Mouse (Mus musculus) right cerebral cortex, adult 2 months (tissue): ENCODE data around the gene Lhb.
A peak's percentile ranks its signal among the peaks of the same experiment; 100 is the strongest.
"Not testable (repeated sequence)": the region's sequence is repeated elsewhere in the genome, so short reads cannot be mapped to it uniquely, and the experiment has no call there.

Source experiments
- DNase-seq, 2 experiments: peaks; one replicate each; pipeline ENCODE4 v3.0.0; 2021 to 2022; ENCODE audit warnings: low spot score in 2 of 2

Gene Lhb

DNA sequence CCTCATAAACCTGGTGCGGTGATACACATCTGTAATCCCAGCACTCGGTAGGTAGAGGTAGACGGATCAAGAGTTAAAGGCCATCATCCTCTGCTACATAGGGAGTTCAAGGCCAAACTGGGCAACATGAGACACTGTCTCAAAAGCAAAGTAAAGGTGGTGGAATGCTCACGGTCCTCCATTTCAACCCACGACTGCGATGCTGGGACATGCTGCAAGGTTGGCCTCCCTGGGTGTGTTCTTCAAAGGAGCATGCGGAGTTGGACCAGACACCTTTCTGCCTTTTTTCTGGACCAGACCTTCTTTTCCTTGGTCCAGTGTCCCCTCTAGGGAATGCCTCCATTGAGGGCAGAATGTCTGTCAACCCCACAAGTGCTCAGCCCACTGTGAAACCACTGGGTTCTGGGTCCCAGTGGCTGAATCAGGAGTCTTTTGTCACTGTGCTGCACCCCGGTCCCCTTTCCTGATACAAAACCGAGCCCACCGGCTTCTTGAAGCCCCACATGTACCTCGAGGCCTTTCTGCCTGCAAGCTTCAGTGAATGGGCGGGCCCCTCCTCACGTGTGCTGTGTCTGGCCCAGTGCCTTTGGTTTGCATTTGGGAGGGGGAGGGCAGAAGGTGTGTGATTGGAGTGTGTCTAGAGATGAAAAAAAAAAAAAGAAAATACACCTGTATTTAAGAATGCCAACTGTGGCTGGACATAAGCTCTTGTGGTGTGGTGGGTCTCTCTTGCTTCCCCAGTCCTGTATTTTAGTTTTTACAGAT is 35.5 kb downstream of the Lhb start:
- no peak for DNase-seq

DNA sequence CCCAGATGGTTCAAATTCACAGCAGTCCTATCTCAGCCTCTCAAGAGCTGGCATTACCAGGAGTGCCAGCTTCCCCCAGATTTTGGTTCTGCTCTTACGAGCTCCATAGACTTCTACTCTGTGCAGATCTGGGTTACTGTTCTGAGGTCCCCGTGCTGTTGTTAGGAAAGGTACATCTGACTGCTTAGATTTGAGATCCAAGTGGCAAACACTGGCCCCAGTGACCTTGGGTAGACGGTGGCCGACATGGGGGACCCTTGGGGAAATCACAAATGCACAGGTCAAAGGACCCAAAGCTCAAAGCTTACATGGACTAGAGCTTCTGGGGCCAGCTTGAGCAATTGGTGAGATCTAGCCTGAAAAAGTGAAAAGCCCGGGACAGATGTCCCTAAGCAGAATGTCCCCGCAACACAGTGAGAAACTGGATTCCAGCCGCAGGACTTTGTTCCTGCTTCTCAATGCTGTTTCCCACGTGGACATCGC is 36.1 kb downstream of the Lhb start:
- no peak for DNase-seq

DNA sequence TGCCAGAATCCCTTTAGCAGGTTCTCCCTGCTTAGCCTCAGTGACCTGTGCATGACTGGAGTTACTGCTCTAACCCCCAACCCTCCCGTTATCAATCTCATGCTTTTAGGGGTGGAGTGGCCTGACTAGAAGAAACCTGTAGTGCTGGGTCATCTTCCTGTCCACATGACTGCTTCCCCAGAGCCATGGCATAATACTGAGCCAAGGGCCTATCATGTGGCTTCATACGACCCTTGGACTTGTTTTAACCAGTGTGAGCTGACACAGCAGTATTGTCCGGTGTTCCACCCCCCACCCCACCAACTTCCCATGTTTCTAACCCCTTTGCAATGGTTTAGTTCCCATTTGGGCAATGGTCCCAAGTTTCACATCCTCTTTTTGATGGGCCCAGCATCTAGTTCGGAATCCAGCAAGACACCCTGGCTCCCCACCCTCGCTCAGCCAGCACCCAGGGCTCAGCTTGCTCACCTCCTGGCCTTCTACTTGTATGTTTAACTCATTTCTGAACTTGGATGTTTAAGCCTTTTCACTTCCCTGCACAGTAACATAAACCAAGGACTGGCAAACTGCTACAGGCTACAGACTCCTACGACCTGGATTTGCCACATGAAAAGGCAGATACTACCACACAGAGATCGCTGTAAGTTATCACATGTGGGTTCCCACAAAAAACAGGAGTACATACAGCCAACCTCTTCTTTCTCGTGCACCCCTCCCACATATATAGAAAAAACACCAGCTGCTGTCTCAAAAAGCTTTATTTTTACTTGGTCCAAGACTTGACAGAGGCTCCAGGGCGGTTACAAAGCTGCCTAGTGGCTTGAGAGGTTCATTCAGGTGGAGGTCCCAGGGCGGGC is 36.8 kb downstream of the Lhb start:
- no peak for DNase-seq

DNA sequence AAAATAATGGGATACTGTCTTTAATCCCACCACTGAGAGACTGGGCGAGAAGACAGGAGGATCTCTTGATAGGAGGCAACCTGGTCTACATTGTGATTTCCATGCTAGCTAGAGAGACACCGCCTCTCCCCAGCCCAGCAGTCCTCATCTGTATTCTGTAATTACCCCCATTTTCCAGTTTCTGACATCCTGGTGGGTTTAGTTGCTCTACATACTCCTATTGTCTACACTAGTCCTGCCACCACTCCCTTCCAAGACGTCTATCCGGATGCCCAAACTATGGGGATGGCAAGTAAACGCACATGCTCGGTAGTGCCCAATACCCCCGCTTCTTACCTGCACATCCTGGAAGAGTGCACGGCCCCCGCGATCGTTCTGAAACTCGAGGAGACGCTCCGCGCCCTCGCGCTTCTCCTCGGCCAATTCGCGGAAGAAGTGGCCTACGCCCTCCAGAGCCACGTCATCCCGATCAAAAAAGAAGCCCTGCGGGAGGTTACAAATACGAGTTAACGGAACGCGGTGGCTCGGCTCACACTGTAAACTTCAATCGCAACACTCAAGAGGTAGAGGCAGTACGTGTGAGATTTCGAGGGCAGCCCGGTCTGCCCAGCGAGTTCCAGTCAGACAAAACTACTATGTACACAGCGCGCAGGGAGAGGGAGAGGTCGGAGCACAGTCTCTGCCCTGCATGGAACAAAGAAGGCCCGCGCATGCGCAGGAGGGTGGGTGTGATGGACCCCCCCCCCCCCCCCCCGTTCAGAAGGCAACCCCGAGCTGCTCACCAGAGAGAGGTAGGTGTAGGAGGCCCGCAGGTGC is 38.3 kb downstream of the Lhb start:
- peak; percentile 66 to 75 for DNase-seq

DNA sequence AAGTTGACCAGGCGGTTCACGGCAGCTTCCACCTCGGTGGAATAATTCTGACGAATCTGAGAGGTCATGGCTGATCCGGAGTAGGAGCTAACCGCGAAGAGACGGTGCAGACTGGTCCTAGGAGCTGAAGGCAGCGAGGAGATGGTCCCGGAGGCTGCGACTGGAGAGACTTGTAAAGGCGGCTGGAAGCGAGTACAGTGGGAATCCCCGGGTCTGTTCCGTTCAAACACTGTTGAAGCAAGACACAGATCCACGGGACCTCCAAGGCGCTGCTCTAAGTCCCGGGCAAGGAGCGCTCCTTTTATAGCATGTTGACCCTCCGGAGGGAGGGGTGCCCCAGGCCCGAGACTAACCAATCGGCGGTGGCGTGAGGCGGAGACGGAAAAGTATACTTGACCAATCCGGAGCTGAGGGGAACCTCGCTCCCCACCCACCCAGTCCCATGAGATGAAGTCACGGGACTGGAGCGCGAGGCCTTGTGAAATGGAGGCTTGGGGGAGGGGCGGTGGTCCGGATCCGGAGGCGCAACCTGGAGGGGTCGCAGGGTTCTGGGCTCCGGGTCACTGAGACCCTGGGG is 39.0 kb downstream of the Lhb start, which contains the start of gene Ftl1:
Gene Ftl1, minus strand, starts transcription at position 321 of the 577 bp plus-strand sequence.
- DNase-seq, result peak; percentile 96

DNA sequence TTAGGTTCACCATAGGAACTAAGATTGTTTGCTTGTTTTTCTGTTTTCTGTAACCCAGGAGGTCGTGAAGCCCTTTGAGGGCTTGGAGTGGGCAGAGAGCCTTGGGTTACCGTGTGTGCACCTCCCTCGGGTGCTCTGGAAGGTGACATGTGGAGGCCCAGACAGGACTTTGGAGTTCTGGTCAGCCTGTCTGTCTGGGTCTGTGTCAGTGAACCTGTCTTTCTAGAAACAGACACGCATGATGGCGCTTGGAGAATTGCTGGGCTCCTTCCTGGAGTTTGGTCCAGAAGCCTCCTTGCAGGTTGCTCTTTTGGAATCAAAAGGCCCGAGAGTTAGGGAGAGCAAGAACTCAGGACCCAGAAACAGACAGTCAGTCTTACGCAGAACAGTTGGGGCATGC is 39.8 kb downstream of the Lhb start:
- no peak for DNase-seq

DNA sequence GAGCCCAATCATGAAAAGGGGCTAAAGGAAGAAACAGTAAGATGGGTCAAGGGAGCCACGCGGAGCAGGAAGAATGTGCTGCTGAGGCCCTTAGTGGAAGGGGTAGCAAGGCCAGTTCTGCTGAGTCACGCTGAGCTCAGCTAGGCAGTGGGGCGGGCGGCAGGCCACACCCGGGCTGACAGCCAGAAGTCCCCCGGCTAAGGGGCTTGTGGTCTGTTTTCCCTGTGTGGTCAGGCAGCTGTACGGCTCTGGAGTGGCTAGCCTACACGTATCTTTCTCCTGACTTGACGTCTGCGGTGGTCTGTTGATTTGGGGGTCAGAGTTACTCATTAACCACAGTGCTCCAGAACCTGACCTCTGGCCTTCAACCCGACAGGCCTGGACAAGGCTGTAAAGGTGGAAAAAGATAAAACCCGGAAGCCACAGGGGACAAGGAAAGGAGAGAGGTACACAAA is 40.3 kb downstream of the Lhb start:
- no peak for DNase-seq

DNA sequence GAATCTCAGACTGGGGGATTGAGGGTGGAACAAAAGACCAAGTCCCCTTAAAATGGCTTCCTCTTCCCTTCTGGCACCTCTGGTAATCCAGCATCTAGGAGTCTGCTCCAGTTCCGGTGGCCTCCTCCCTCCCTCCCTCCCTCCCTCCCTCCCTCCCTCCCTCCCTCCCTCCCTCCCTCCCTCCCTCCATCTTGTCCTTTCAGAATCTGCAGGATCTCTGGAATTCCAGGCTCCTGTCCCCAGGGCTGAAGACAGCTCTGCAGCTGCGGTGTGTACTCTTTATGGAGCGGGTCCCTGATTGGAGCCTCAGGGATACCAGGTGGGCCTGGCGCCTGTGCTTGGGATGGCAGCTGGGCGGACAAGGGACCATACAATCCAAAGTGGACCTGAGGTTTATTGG is 40.7 kb downstream of the Lhb start:
- no peak for DNase-seq

DNA sequence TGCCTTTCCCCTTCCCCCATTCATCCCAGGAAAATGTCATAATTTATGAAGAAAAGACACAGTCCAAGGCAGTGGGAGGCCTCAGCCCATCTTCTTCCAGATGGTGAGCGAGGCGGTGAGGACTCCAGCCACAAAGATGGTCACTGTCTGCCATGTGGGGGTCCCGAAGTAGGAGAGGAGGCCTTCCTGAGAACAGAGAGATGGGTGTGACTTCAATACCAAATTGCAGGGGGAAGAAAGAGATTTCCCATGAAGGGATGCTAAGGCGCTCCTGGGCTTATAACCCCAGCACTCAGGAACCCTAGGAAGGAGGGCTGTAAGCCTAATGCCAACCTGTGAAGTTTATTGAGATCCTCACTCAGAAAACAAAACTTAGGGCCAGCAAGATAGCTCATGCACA is 41.2 kb downstream of the Lhb start:
- no peak for DNase-seq

DNA sequence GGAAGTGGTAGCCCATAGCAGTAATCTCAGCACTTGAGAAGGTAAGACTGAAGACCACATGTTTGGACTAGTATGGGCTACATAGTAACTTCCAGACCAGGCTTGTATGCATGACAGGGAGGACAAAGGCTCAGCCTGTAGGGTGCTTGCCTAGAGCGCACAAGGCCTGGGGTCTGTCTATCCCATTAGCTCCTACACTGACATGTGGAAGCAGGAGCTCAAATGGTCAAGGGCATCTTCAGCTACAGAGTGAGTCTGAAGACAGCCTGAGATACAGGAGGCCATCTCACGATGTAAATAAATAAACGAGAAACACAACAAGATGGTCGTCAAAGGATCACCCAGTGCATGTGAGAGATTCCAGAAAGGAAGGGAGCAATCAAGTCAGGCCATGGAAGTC is 41.7 kb downstream of the Lhb start:
- DNase-seq, result no peak

DNA sequence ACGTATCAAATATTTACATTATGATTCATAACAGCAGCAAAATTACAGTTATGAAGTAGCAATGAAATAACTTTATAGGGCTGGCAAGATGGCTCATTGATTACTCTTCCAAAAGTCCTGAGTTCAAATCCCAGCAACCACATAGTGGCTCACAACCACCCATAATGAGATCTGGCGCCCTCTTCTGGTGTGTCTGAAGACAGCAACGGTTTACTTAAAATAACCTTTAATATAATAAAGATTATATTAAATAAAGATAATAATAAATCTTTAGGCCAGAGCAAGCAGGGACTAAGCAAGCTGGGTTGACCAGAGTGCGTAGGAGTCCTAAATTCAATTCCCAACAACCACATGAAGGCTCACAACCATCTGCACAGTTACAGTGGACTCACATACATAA is 42.2 kb downstream of the Lhb start:
- DNase-seq, result not testable (repeated sequence)

DNA sequence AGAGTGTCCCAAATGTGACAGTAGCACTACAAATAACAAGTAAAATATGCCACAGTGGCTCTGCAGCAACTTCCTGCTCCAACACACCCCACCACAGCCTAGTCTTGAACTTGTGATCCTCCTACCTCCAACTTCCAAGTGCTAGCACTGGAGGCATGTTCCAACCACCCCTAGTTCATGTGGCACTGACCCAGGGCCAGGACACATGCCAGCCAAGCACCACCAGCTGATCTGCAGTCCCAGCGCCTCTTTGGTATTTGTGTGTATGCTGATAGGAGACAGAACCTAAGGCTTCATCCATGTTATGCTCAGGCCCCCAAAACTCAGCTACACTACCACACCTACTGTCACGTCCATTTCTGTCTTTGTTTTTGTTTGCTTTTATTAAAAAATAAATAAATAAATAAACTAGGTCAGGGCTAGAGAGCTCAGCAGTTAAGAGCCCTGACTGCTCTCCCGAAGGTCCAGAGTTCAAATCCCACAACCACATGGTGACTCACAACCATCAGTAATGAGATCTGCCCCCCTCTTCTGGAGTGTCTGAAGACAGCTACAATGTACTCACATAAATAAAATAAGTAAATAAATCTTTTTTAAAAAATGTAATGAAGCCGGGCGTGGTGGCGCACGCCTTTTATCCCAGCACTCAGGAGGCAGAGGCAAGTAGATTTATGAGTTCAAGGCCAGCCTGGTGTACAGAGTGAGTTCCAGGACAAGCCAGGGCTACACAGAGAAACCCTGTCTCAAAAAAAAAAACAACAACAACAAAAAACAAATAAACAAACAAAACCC is 43.6 kb downstream of the Lhb start:
- DNase-seq, result no peak

DNA sequence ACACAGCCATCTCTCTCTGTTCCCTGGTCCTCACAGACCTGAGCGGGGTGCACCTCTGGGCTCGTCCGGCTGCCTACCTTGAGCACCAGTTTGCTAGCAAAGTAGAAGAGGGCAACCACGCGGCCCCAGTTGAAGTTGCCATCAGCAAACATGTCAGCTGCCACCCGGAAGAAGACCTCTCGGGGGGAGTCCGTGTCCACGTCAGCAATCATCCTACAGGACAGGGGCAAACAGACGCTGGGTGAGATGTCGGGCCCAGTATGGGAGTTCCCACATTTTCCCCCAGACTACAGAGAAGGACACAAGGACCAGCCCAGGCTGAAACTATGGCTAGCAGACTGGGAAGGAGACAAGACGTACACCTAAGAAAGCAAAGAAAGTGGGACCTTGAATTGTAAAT is 44.5 kb downstream of the Lhb start:
- DNase-seq, result no peak

DNA sequence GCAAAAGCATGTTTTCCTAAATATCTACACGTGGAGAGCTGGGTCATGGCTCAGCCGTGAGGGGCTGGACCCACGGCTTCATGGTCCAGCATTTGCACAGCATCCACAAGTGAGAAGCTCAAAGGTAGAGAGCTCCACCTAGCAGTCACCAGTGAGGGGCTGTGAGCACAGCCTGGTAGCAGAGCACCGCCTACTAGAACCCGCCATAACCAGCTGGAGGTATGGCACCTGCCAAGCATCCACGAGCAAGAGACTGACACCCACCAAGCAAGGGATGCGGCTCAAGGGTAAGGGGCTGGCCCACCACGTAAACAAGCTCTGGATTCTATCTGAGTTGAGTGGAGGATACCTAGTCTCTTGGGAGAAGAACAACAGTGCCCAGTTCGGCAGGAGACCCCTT is 44.9 kb downstream of the Lhb start:
- DNase-seq, result no peak

DNA sequence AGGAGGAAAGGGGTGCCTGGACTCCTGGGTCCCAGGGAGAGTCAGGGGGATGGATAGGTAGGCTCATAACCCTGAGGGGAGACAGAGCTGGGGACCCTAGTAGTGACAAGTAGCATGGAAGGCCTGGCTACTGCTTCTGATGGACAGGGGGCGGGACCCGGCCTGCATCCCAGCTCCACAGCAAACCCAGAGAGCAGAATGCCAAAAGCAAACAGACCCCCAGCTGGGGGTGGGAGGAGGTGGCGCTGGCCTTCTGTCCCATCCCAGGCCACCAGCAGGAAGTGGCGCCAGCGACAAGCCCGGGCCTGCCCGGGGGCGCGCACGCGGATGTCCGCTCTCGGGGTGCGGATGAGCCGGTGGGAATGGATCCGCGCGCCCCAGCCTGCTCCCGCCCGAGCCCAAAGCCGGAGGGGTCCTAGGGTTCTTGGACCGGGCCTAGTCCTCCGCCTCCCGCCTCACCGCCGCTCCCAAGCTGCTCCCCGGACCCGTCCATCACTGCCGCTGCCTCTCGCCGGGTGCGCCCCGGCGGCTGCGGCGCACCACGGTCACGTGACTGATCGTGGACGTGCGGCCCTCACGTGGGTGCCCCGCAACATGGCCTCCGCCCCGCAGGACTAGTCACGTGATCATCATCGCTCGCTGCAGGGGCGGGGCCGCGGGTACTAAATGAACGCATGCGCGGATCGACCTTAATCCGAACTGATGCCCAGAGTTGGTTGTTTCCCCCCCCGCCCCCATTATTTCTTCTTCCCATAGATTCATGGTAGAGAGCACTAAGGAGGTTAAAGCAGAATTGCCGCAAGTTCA is 45.9 kb downstream of the Lhb start, which contains the start of gene Bax:
Gene Bax, minus strand, starts transcription at position 616 of the 807 bp plus-strand sequence.
- DNase-seq, result peak; percentile 95 to 97

DNA sequence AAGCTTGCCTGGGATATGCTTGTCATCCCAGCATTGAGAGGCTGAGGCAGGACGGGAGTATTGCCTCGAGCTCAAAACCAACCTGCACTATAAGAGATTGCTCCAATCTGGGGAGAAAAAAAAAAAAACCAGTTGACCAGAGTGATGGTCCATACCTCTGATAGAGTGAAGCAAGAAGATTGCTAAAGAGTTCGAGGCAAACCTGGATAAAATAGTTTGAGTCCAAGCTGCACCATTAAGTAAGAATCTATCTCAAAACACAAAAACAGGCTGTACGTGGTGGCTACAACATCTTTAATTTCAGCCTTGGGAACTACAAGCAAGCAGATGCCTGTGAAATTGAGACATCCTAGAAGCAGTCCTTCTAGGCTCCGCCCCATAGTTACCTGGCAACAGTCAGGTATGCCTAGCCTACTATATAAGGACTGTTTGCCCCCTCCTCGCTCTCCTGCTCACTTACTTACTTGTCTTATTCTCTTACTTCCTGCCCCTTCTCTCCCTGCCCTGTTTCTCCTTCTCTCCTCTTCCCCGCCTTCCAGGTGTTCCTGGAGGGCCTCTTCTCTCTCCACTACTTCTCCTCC is 46.6 kb downstream of the Lhb start:
- no peak for DNase-seq

DNA sequence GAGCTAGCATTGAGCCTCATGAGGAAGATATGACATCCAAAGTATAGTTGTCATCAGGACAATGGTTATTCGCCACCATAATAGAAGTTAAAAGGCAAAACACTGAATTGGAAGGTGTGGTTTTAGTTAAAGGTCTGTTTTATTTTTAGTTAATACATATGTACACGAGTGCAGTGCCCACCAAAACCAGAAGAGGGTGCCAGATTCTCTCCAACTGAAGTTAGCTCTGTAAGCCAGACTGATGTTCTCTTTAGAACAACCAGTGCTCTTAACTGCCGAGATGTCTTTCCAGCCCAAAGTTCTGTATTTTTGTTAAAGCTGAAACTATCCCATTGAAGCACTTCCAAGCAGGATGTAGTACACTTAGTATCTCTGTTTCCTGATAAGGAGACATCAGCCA is 50.2 kb downstream of the Lhb start:
- peak; percentile 82 to 90 for DNase-seq
